Mouse (Mus musculus) CD8-positive naive resting alpha-beta T cell, adult 2 months (primary cell): ENCODE measurements around the gene Spindoc.

Experiments
- DNase-seq, 2 experiments: peaks; one replicate each; pipeline ENCODE4 v3.0.0; 2022; ENCODE audit warnings: low read depth in 2 of 2, low spot score in 2 of 2

Spindoc gene

DNA sequence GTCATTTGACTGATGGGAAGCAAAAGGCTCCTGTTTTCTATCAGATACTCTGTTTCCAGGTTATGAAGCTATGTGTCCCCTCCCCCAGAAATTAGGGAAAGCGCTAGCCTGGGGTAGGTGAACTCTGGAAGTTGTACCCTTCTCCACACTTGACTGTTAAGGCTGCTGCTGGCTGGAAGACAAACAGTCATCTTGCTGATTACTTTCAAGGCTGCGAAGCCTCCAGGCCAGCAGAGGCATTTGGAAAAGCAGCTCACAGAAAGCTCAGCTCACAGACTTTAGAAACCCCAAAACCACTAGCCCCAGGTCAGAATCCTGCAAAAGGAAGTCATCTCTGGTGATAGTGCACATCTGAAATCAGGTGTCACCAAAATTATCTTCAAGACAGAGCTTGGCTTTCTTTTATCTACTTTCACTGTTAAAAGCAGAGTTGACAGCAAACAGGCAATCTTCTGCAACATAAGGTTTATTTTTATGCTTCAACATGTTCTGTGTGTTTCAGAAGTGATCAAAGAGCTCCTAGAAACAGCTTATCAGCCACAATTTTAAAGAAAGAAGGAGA lies 44.9 kb downstream of the Spindoc start:
- DNase-seq: no peak

DNA sequence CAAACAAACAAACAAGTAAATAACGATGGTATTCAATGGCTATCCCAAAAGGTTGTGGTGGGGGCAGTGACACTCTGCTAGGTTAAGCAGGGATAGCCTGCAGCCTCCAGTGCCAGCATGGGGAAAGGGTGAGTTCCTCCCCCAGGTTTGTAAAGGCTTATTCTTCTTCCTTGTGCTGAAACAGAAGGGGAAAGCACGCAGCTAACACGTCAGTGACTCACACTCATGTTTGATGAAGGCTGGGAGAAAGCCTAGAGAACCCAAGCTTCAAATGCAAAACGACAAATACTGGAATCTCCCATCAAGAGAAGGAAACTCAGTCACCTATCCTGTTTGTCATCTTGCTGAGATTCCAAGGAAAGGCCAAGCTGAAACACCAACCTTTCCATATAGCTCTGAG lies 47.1 kb downstream of the Spindoc start:
- no peak for DNase-seq

DNA sequence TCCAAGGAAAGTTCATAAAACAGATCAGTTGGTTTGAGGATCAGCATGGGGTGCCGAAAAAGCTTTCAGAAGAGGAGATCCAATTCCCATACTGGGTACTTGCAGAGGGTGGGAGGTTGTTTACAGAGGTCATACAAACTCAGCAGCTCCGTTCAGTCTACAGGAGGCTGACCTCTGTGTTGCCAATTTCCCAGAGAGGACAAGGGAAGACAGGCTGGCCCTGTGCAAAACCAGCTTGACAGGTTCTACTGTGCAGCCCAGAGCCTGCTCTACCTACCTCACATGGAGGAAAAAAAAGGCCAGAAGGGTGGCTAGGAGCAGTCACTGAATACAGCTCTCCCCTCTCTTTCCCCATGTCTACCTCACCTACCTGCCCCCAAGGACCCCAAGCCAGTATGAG lies 48.7 kb downstream of the Spindoc start:
- DNase-seq: no peak

DNA sequence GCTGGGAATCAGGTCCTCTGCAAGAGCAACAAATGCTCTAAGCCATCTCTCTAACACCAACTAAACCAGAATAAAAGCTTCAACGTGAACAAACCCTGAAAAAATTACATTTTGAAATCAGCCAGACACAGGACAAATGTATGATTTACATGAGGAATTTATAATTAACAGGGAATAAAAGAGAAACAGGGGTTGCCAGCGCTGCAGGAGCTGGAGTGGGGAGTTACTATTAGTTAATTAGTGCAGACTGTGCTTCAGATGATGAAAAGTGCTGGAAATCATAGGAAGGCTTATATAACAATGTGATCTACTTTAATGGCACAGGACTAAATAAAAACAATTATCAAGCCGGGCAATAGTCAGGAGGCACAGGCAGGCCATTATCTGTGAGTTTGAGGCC lies 61.4 kb downstream of the Spindoc start:
- no peak for DNase-seq

DNA sequence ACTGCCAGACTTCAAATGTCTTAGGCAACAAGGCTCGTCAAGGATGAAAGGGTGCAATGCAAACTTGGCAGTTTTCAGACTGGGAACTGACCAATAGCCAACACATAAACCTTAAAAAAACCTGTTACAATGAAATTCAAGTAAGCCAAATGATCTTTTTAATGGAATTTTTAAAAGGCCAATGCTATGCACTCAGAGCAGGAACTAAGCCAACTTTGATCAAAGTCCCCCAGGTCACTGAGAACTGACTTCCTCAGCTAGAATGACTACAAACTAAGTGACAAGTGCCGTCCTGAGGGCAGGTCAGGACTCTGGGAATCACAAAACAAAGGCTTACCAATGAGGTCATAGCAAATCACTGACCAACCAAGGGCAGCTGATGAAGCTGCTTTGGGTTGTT lies 62.6 kb downstream of the Spindoc start:
- DNase-seq: no peak

DNA sequence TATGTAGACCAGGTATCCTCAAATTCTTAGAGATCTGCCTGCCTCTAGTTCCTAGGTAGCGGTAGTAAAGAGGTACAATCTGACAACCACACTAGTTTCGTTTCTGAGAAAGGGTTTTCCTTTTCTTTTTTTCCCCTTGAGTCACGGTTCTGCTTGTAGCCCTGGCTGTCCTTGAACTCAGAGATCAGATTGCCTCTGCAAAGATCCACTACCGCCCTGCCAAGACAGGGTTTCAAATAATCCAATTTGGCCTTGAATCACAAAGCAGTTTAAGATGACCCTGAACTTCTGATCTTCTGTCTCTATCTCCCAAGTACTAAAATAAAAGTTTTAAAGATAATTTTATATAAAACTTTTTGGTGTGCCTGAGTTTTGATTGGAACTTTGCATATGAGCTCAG lies 65.1 kb downstream of the Spindoc start:
- DNase-seq: no peak

DNA sequence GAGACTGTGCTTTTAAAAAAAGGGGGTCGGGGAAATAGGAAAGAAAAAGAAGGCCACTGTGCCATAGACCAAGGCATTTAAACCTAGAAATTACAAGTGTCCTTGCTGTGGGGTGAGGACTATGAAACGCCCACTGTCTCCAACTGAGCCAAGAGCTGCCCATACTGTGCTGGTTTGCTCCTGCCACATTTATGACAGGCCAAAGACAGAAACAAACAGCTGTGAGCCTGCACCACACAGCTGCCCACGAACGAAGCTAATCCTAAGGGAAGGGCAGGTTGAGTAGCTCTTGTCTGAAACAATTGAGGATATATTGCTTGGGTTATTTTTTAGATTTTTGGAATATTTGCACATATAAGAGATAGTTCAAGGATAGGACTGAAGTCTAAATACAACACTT lies 66.0 kb downstream of the Spindoc start:
- no peak for DNase-seq

DNA sequence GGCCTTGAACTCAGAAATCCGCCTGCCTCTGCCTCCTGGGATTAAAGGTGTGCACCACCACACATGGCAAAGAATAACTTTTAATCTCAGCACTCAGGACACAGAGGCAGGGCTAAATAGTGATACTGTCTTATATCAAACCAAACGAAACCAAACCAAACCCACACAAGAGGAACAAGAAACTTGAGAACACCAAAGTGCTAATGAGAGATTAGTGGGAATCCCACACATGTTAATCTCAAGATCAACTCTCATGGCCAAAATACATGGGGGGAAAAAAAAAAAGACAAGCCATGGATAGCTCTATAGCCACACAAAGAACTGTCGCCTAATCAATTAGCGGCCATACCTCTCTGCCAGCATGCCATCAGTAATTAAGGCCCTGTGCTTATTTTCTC lies 67.2 kb downstream of the Spindoc start:
- no peak for DNase-seq

DNA sequence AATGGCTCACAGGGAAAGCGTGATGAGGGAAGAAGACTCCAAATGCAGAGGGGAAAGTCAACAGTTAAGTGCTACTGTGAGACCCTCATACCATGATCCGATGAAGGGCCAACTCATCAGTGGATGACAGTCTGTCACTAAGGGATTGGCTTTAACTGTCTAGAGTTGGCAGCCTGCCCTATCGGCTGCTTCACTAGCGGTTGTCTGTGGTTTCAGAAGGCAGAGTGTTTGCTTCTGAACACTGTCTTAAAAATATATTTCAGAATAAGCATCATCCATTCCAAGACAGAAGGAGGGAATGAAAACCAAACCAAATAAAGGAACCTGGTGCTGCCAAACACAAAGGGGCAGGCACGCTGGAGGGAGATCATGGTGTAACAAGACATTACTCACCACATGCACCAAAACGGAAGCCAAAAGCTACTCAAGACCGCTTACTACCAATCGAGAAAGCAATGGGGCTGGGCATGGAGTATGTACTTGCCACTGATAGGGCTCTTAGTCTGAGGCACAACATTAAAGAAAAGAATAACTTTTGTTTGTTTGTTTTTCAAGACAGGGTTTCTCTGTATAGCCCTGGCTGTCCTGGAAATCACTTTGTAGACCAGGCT lies 67.7 kb downstream of the Spindoc start:
- DNase-seq: peak; percentile 19 to 40

DNA sequence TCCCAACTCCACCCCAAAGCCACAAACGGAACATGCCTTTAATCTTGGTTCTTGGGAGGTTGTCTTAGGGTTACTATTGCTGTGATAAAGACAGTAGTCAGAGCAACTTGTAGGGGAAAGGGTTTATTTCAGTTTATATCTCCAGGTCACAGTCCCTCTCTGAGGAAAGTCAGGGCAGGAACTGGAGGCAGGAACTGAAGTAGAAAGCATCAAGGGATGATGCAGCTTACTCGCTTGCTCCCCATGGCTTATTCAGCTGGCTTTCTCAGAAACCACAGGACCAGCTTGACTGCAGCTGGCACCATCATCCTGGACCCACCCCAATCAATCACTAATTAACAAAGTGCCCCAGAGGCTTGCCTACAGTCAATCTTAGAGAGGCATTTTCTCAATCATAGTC lies 69.1 kb downstream of the Spindoc start:
- DNase-seq: no peak

DNA sequence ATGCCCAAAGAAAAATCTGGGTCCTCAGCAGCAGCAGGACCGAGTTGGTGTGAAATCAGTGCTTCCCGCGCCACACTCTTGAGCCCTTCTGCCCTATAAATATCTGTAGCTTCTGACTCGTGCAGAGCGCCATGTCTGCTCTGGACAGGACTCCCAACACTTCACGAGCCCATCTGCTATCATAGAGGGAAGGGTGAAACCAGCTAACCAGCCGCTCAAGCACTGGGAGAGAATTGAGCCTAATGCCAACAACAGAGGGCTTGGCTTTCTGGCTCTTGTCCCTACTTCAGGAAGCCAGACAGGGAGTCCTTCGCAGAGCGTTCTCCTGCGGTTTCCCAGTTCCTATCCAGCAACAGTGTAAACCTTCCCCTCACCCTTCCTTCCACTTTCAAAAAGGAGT lies 71.5 kb downstream of the Spindoc start:
- no peak for DNase-seq

DNA sequence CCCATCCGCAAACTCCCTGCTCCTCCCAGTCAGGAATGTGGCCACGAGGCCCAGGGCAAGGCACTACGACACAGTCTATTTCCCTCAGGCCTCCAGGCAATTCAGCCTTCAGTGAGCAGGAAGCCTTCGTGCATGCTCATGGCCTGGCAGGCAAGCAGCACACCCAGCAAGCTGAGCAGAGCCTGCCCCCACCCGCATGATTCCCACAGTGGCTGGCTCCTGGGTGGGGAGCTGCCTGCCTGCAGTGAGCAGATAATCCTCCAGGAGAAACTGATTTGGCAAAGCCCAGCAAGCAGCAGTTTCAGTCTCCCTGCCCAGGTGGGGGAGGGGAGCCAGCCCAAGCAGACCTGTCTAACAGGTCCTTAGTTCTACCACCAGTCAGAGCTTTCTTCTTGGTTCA lies 72.1 kb downstream of the Spindoc start:
- no peak for DNase-seq

DNA sequence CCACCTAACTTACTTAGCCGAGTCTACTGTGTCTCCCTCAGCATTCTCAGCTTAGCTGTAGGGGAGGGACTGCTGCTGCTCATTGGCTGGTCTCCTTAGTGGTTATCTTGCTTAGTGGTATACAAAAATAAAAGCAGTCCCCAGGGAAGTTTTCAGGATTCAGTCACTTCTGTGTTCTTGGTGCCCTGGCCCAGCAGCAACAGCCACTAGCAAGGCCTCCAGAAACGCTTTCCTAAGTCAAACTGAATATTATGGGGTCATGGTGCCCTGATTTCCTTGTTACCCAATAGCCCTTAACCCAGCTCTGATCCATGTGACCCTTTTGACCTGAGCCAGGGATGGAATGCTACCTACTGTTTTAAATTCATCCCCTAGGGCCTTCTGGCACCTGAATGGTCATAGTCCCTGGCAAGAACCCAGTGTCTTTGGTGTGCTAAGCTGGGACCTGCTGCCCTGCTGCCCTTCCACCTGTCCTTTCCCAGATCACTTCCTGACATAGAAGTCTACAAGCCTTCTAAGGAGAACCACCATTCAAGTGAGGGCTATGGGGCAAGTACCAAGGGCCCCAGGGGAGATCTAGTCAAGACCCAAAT lies 73.0 kb downstream of the Spindoc start:
- DNase-seq: no peak

DNA sequence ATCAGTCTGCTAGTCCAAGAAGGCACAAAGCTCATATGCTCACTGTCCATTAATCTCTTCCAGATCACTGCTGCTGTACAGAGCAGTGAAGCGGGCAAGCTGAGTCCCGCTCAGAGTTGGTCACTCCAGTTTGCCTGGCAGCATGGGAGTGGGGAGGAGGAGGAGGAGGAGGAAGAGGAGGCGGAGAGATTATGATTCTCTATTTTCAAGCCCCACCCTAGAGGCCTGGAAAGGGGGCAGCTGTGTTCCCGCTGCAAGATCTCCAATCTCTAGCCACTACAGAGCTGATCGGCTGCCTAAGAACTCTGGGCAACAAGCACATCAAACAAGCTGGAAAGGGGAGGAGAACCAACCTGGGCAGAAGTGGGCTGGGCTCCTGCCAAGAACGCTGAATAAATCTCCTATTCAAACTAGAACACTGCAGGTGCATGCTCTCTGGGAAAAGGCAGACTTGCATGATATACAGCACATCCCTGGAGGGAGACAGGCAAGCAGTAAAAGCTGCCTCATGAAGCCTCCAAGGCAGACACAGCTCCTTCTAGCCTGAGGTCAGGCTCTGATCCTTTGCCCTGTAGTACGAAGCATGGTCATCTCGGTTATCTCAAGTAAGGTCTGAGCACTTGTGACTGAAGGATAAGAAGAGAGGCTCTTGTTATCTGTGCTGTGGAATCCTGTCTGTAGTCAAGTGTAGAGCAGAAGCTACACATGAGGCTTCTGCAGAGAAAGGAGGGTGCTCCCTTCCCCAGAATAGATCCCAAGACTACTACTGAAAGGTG lies 74.6 kb downstream of the Spindoc start:
- no peak for DNase-seq

DNA sequence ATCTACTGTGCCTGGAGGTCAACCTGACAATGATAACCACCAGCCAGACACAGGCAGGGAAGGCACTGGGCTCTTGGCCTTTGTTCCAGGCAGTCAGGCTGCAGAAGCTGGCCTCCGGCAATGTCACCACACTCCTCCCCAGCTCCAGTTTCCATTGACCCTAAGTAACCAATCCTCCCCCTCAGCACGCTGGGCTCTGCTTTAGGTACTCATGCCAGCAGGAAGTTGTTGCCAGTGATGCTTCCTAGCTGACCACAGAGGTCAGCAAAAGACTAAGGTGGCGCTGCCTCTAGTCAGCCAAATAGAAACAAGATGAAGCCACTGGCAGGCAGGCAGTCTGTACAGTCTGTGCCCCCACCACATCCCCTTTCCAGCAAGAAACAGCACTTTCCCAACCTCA lies 75.8 kb downstream of the Spindoc start:
- no peak for DNase-seq

DNA sequence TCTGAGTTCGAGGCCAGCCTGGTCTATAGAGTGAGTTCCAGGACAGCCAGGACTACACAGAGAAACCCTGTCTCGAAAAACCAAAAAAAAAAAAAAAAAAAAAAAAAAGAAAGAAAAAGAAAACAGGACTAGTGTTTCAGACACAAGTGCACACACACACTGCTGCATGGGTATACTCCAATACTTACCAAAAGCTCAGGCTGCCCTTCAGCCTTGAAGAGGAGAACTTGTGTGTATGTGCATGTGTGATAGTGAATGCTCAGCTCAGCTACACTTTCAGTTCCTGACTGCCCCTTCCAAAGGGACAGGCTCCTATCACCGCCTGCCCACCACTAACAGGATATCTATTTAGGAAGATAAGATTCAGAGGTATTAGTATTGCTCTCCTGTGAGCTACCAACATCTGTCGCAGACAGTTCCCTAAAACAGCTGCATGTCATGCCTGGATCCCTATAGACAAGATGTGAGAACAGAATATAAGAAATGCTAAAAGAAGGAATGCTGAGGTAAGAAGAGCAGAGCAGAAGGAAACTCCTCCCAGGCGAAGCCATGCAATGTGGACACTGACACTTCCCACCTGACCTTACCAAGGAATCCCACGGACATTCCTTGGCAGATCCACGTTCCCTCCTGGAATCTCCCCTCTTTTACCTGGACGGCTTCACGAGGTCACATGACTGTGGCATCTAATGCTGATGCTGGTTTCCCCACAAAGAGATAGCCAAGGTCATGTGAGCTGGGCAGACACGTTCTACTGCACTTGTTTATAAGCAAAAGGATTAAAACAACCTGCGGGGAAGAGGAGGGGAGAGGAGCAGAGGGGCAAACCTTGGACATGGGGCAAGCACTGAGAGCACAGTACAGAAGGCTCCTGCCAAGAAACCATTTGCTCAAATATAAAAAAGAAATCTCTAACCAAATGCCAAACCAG lies 77.1 kb downstream of the Spindoc start:
- no peak for DNase-seq

DNA sequence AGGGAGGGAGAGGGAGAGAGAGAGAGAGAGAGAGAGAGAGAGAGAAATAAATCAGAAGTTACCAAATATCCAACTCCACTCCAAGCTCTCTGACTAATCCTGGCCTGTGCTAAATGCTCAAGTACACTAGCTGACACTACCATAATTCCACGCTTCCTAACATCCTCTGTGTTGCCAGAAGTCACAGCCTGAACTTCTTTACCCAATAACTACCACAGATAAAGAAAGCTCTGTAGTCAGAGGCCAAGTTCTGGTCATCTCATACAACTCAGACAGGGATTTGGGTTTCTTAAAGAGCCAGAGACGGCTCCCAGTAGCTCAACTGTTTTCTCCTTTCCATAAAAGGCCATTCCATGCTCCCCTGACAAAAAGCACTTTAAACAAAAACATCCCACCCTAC lies 78.0 kb downstream of the Spindoc start:
- no peak for DNase-seq
